Mouse (Mus musculus): ENCODE results near the gene Bmpr1a. TPM values are rescaled to one million over a fixed set of nuclear protein-coding genes. Genes with fewer than 3 reads are reported as not detected.

Gene Bmpr1a
- total RNA-seq, 1 experiment: 38.9 TPM

DNA sequence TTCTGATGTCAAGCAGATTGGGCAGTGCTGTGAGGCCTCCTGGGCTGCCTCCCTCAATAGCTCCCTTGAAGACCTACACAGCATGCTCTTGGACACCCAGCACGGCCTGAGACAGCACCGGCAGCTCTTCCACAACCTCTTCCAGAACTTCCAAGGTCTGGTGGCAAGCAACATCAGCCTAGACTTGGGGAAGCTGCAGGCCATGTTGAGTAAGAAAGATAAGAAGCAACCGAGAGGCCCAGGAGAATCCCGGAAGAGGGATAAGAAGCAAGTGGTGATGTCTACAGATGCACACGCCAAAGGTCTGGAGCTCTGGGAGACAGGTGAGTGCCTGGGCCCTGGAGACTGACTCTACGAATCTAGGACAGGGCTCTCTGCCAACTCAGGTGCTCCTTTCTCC, 103.8 kb downstream of the Bmpr1a start:
- peak overlapping the region; percentile 9; the same call in 1 of the 2 replicates for H3K9ac ChIP-seq (ENCODE audit: insufficient read depth, low read depth, low read length, poor library complexity, severe bottlenecking)
- no peak for TF ChIP-seq ZNF384 (IDR thresholded peaks at IDR 0.05; ENCODE audit: low read depth, low read length)
- no peak for TF ChIP-seq ZC3H11A (IDR thresholded peaks at IDR 0.05; ENCODE audit: borderline replicate concordance, low read depth, low read length)
- no peak for TF ChIP-seq MAFK (IDR thresholded peaks at IDR 0.05; ENCODE audit: insufficient read depth, low read depth, low read length)
- TF ChIP-seq CHD2 (IDR thresholded peaks at IDR 0.05; ENCODE audit: low read depth, low read length): no peak
- no peak for TF ChIP-seq HCFC1 (IDR thresholded peaks at IDR 0.05; ENCODE audit: borderline replicate concordance, insufficient read depth, low read length)
- H3K36me3 ChIP-seq (ENCODE audit: control insufficient read depth, insufficient read depth, low read length, poor library complexity, severe bottlenecking): peaks cover 4% of the 10 kb centered on the region; the same call in 1 of the 2 replicates
- in situ Hi-C loops (cut with MboI; ENCODE audit: low sequenced_read_pairs in 2 of 2, unreplicated experiment in 2 of 2): loop anchor here in 1 of 2 experiments (10.0 kb wide), 1 partner anchor 314 kb away; the partner anchor contains the start of gene Anxa8
- no peak for DNase-seq (ENCODE audit: low read depth, low spot score)
- no peaks in the 10 kb centered on the region for H3K9me3 ChIP-seq (ENCODE audit: control insufficient read depth, insufficient read depth, low read depth, low read length)
- no peaks in the 10 kb centered on the region for H3K4me1 ChIP-seq (ENCODE audit: control insufficient read depth in 2 of 2, insufficient read depth in 2 of 2, low read length in 2 of 2, poor library complexity in 1 of 2)
- peak overlapping the region; percentile 43 to 56; a peak in 2 of 4 replicates for H3K4me3 ChIP-seq (ENCODE audit: insufficient read depth in 1 of 2, low read depth in 1 of 2, low read length in 2 of 2, poor library complexity in 1 of 2, severe bottlenecking in 1 of 2)
- no peak overlapping the region for H3K27ac ChIP-seq (ENCODE audit: insufficient read depth, low read depth, low read length, poor library complexity, severe bottlenecking)

DNA sequence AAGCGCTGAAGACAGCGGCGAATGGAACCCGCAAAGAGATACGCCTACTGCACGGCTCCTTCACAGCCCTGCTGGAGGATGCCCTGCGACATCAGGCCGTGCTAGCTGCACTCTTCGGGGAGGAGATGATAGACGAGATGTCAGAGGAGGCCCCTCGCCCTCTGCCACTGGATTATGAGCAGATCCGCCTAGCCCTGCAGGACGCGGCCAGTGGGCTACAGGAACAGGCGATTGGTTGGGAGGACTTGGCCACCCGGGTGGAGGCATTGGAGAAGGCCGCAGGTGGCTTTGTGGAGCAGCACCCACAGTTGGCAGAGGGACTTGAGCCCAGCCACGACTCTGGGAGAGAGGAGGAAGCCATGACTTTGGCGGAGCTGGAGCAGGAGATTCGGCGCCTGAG, 104.2 kb downstream of the Bmpr1a start:
- H3K9me3 ChIP-seq (ENCODE audit: control insufficient read depth, insufficient read depth, low read depth, low read length): no peaks in the 10 kb centered on the region
- no peaks in the 10 kb centered on the region for H3K4me1 ChIP-seq (ENCODE audit: control insufficient read depth in 2 of 2, insufficient read depth in 2 of 2, low read length in 2 of 2, poor library complexity in 1 of 2)
- peak overlapping the region; percentile 43 to 56 for H3K4me3 ChIP-seq (ENCODE audit: insufficient read depth in 1 of 2, low read depth in 1 of 2, low read length in 2 of 2, poor library complexity in 1 of 2, severe bottlenecking in 1 of 2)
- no peak overlapping the region for H3K27ac ChIP-seq (ENCODE audit: insufficient read depth, low read depth, low read length, poor library complexity, severe bottlenecking)
- in situ Hi-C loops (cut with MboI; ENCODE audit: low sequenced_read_pairs in 2 of 2, unreplicated experiment in 2 of 2): loop anchor here in 1 of 2 experiments (10.0 kb wide), 1 partner anchor 314 kb away; the partner anchor contains the start of gene Anxa8
- no peak for DNase-seq (ENCODE audit: low read depth, low spot score)
- H3K36me3 ChIP-seq (ENCODE audit: control insufficient read depth, insufficient read depth, low read length, poor library complexity, severe bottlenecking): peaks cover 4% of the 10 kb centered on the region; the same call in 1 of the 2 replicates
- peak overlapping the region; percentile 9 for H3K9ac ChIP-seq (ENCODE audit: insufficient read depth, low read depth, low read length, poor library complexity, severe bottlenecking)
- TF ChIP-seq MAFK (IDR thresholded peaks at IDR 0.05; ENCODE audit: insufficient read depth, low read depth, low read length): no peak
- no peak for TF ChIP-seq HCFC1 (IDR thresholded peaks at IDR 0.05; ENCODE audit: borderline replicate concordance, insufficient read depth, low read length)

DNA sequence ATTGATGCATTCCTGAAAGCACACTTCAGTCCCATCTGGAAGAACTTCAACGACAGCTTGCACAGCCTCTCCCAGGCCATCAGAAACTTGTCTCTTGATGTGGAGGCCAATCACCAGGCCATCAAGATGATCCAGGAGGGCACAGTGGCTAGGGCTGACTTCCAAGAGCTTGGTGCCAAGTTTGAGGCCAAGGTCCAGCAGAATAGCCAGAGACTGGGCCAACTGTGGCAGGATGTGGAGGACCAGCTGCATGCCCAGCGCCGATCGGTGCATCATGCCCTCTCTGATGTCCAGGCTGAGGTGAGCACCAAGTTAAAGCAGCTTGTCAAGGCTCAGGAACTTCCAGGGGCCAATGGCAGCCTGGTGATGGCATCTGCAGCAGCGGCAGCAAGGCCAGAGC, 105.3 kb downstream of the Bmpr1a start:
- H3K9me3 ChIP-seq (ENCODE audit: control insufficient read depth, insufficient read depth, low read depth, low read length): no peaks in the 10 kb centered on the region
- TF ChIP-seq ZNF384 (IDR thresholded peaks at IDR 0.05; ENCODE audit: low read depth, low read length) (no peak), HCFC1 (IDR thresholded peaks at IDR 0.05; ENCODE audit: borderline replicate concordance, insufficient read depth, low read length) (no peak), MAFK (IDR thresholded peaks at IDR 0.05; ENCODE audit: insufficient read depth, low read depth, low read length) (no peak), CHD2 (IDR thresholded peaks at IDR 0.05; ENCODE audit: low read depth, low read length) (no peak), ZC3H11A (IDR thresholded peaks at IDR 0.05; ENCODE audit: borderline replicate concordance, low read depth, low read length) (no peak)
- in situ Hi-C loops (cut with MboI; ENCODE audit: low sequenced_read_pairs in 2 of 2, unreplicated experiment in 2 of 2): loop anchor here in 1 of 2 experiments (10.0 kb wide), 1 partner anchor 313 kb away; the partner anchor contains the start of gene Anxa8
- no peak overlapping the region for H3K27ac ChIP-seq (ENCODE audit: insufficient read depth, low read depth, low read length, poor library complexity, severe bottlenecking)
- peaks cover 4% of the 10 kb centered on the region; the same call in 1 of the 2 replicates for H3K36me3 ChIP-seq (ENCODE audit: control insufficient read depth, insufficient read depth, low read length, poor library complexity, severe bottlenecking)
- H3K9ac ChIP-seq (ENCODE audit: insufficient read depth, low read depth, low read length, poor library complexity, severe bottlenecking): no peak overlapping the region
- DNase-seq (ENCODE audit: low read depth, low spot score): no peak
- no peak overlapping the region for H3K4me3 ChIP-seq (ENCODE audit: insufficient read depth in 1 of 2, low read depth in 1 of 2, low read length in 2 of 2, poor library complexity in 1 of 2, severe bottlenecking in 1 of 2)
- no peaks in the 10 kb centered on the region for H3K4me1 ChIP-seq (ENCODE audit: control insufficient read depth in 2 of 2, insufficient read depth in 2 of 2, low read length in 2 of 2, poor library complexity in 1 of 2)

DNA sequence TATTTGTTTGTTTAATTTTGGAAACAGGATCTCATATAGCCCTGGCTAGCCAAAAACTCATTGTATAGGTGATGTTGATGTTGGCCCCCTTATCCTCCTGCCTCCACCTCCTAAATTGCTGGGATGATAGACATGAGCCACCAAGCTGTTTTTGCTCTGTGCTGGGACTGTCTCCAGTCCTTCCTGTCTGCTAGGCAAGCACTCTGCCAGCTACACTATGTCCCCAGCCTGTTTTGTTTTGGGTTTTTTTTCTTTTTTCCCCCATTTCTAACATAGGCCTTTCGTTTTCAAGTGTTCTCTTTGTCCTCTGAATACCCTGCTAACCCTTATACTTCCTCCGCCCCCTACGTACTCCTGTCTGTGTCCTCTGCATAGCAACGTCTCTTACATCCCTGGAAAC, 109.8 kb downstream of the Bmpr1a start:
- Histone ChIP-seq H3K4me1 (ENCODE audit: control insufficient read depth in 2 of 2, insufficient read depth in 2 of 2, low read length in 2 of 2, poor library complexity in 1 of 2) (no peaks in the 10 kb centered on the region), H3K9me3 (ENCODE audit: control insufficient read depth, insufficient read depth, low read depth, low read length) (no peaks in the 10 kb centered on the region), H3K27ac (ENCODE audit: insufficient read depth, low read depth, low read length, poor library complexity, severe bottlenecking) (no peak overlapping the region), H3K9ac (ENCODE audit: insufficient read depth, low read depth, low read length, poor library complexity, severe bottlenecking) (no peak overlapping the region), H3K4me3 (ENCODE audit: insufficient read depth in 1 of 2, low read depth in 1 of 2, low read length in 2 of 2, poor library complexity in 1 of 2, severe bottlenecking in 1 of 2) (no peak overlapping the region), H3K36me3 (ENCODE audit: control insufficient read depth, insufficient read depth, low read length, poor library complexity, severe bottlenecking) (peaks cover 4% of the 10 kb centered on the region; the same call in 1 of the 2 replicates)
- in situ Hi-C loops (cut with MboI; ENCODE audit: low sequenced_read_pairs in 2 of 2, unreplicated experiment in 2 of 2): loop anchor here in 1 of 2 experiments (10.0 kb wide), 1 partner anchor 308 kb away; the partner anchor contains the start of gene Anxa8
- TF ChIP-seq CHD2 (IDR thresholded peaks at IDR 0.05; ENCODE audit: low read depth, low read length) (no peak), MAFK (IDR thresholded peaks at IDR 0.05; ENCODE audit: insufficient read depth, low read depth, low read length) (no peak), HCFC1 (IDR thresholded peaks at IDR 0.05; ENCODE audit: borderline replicate concordance, insufficient read depth, low read length) (no peak), ZC3H11A (IDR thresholded peaks at IDR 0.05; ENCODE audit: borderline replicate concordance, low read depth, low read length) (no peak), ZNF384 (IDR thresholded peaks at IDR 0.05; ENCODE audit: low read depth, low read length) (no peak)
- DNase-seq (ENCODE audit: low read depth, low spot score): no peak

Measured in ES-E14 (cell line).